ENCODE assay signal across 12 mouse cellular contexts in the genomic region with DNA sequence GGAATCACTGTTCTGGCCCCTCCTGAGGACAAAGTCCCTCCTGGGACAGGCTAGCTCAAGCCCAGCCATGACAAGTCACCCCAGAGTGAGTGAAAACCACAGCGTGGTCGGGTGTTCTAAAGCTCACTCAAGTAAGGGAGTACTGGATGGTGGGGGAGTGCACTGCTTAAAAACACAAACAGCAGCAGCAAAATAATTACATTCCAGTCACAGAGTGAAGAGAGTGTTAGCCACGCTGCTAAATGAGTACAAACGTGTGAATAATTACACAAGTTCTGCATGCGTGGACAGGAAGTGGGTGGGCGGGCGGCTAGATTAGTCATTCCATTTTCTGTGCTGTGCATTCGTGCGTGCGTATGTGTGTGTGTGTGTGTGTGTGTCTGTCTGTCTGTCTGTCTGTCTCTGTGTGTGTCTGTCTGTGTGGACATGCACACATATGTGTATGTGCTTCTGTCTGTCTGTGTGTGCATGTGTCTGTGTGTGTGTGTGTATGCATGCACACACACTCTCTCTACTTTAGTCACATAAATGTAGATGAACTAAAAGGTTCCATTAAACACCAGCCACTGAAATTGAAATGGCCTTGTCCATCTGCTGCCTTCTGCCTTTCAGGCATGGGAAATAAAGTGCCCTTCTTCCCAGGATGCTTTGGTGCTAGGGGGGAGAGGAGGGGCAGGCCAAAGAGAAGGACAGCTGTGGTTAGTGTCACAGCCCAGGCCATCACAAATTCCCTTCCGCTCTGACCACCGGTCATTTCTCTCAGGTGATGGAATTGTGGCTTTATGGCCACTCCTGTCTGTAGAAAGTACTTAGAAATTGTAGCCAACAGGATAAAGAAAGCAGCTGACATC.
A peak's percentile ranks its signal among the peaks of the same experiment; 100 is the strongest.
DNase-seq lines count a peak whose midpoint lies in the region; ATAC-seq and TF ChIP-seq lines count a peak whose summit lies in the region.
"Had no signal": no experiment of that assay in that cellular context is flagged by ENCODE, and none has a peak within 500 bp of the region (broad histone marks: within the 10 kb centered on the region; RNA-seq: fewer than 3 reads in every experiment).

No protein-coding gene starts in this region.

- 73% methylated on average over 12 of the region's 12 CpGs for WGBS in kidney, embryonic 15.5 days
- WGBS in kidney, adult 2 months, result 49% methylated on average over 12 of the region's 12 CpGs

- in situ Hi-C loops in Patski (cut with MboI; ENCODE audit: low pct_unique_long_range_greater_than_20kb), result no loop called here

- H3K4me2 ChIP-seq in kidney, embryonic 15.5 days, result no peak overlapping the region
- H3K4me2 ChIP-seq: midbrain, embryonic 13.5 days had no signal

- no peak for DNase-seq in kidney, adult 2 months
- peak; percentile 55 for DNase-seq in 416B (ENCODE audit: low read depth)
- peak; percentile 56 for DNase-seq in Patski (ENCODE audit: low read depth, low spot score)
- DNase-seq in lung, postnatal 25 days (ENCODE audit: low spot score), result no peak
- no peak for DNase-seq in lung, postnatal 4 days
- DNase-seq: layer of hippocampus, postnatal 36 days had no signal

- H3K9ac ChIP-seq in kidney, embryonic 15.5 days, result no peak overlapping the region
- H3K9ac ChIP-seq: liver, embryonic 14.5 days; midbrain, embryonic 13.5 days had no signal

- peaks cover 100% of the 10 kb centered on the region for H3K36me3 ChIP-seq in kidney, embryonic 15.5 days
- H3K36me3 ChIP-seq in kidney, adult 2 months (ENCODE audit: control insufficient read depth, insufficient read depth, low read length), result peaks cover 5% of the 10 kb centered on the region; the same call in 1 of the 2 replicates
- H3K36me3 ChIP-seq: G1E; midbrain, embryonic 13.5 days had no signal

- no peak for TF ChIP-seq CTCF in kidney, adult 2 months (conservative IDR thresholded peaks at IDR 0.05; ENCODE audit: insufficient read depth, insufficient read length, low read depth, low read length)
- TF ChIP-seq CTCF in Patski (IDR thresholded peaks at IDR 0.05), result no peak

- H3K27me3 ChIP-seq in kidney, embryonic 15.5 days, result no peaks in the 10 kb centered on the region
- no peaks in the 10 kb centered on the region for H3K27me3 ChIP-seq in kidney, adult 2 months (replicated peaks; ENCODE audit: control insufficient read depth, insufficient read depth, low read length)
- H3K27me3 ChIP-seq in Patski, result no peaks in the 10 kb centered on the region
- H3K27me3 ChIP-seq: midbrain, embryonic 13.5 days had no signal

- 0 out of 2 replicates have a peak, but pooled peaks cover 9% of the 10 kb centered on the region for H3K4me1 ChIP-seq in kidney, embryonic 15.5 days
- H3K4me1 ChIP-seq in kidney, adult 2 months (ENCODE audit: control insufficient read depth, insufficient read depth, low read length), result no peaks in the 10 kb centered on the region
- H3K4me1 ChIP-seq: midbrain, embryonic 13.5 days had no signal

- CTCF ChIA-PET in Patski (lab: Charles Lee), result interaction anchor here (1.5 to 1.7 kb wide), 3 partner anchors 10 to 20 kb away, joined by 4 to 5 read pairs (median 4); no protein-coding TSS in a partner anchor

- no peak overlapping the region for H3K4me3 ChIP-seq in kidney, embryonic 15.5 days (replicated peaks)
- H3K4me3 ChIP-seq in kidney, adult 2 months (ENCODE audit: insufficient read depth, low read depth, low read length), result no peak overlapping the region
- H3K4me3 ChIP-seq: midbrain, embryonic 13.5 days had no signal

- peak overlapping the region; percentile 48; the same call in 1 of the 2 replicates for H3K27ac ChIP-seq in kidney, embryonic 15.5 days
- no peak overlapping the region for H3K27ac ChIP-seq in kidney, adult 2 months (ENCODE audit: insufficient read depth, low read depth, low read length)
- H3K27ac ChIP-seq: liver, embryonic 14.5 days; midbrain, embryonic 13.5 days had no signal

- POLR2A ChIA-PET in Patski (lab: Charles Lee), result no interaction called here

- H3K9me3 ChIP-seq in kidney, embryonic 15.5 days (replicated peaks), result no peaks in the 10 kb centered on the region
- H3K9me3 ChIP-seq: G1E; midbrain, embryonic 13.5 days had no signal

- no peak for TF ChIP-seq POLR2A in kidney, adult 2 months (IDR thresholded peaks at IDR 0.05; ENCODE audit: low read depth, low read length)

- peak; percentile 68 for ATAC-seq in kidney, embryonic 15.5 days (replicated peaks; ENCODE audit: low FRiP score)
- ATAC-seq in Patski, result peak; percentile 57
- peak; percentile 63 for ATAC-seq in megakaryocyte progenitor cell, adult 5-6 weeks (replicated peaks; ENCODE audit: poor library complexity)
- ATAC-seq in cerebellum, adult (ENCODE audit: insufficient number of reproducible peaks, low FRiP score, low TSS enrichment), result no peak
- ATAC-seq: midbrain, embryonic 13.5 days had no signal

Comparison
In these comparisons a context has a peak if more than half of its experiments do, and no peak if none do; other contexts are left out.
1. DNase-seq: peak in 416B (single experiment) and Patski (single experiment); none in kidney, adult 2 months (single experiment), lung, postnatal 25 days (single experiment) and lung, postnatal 4 days (0 of 2).